Mouse (Mus musculus): ENCODE results near the gene Fastkd2. TPM values are rescaled to one million over a fixed set of nuclear protein-coding genes. Genes with fewer than 3 reads are reported as not detected.
A peak's percentile ranks its signal among the peaks of the same experiment; 100 is the strongest.

Fastkd2 gene
- total RNA-seq (2021): 10 to 100 TPM; 28.6 to 40.6 TPM
- long read RNA-seq, experiment 1, full-length matches to known transcripts: 29 of 37 reads
- long read RNA-seq, experiment 1, partial matches to known transcripts: 6 of 37 reads
- long read RNA-seq, experiment 1, other reads (novel, unspliced or antisense): 2 of 37 reads
- long read RNA-seq, experiment 2, full-length matches to known transcripts: 14 of 16 reads
- long read RNA-seq, experiment 2, partial matches to known transcripts: 2 of 16 reads
- long read RNA-seq, experiment 2, other reads (novel, unspliced or antisense): 0 of 16 reads

- peak; percentile 93 to 96 for DNase-seq
Observed at GRCm38 (mm10) chr1:63730240-63730771, at the start of gene Fastkd2, which contains the start of gene Mdh1b. Fastkd2 (plus strand) TSS chr1:63730614. Mdh1b (minus strand) TSS chr1:63730318.

DNA sequence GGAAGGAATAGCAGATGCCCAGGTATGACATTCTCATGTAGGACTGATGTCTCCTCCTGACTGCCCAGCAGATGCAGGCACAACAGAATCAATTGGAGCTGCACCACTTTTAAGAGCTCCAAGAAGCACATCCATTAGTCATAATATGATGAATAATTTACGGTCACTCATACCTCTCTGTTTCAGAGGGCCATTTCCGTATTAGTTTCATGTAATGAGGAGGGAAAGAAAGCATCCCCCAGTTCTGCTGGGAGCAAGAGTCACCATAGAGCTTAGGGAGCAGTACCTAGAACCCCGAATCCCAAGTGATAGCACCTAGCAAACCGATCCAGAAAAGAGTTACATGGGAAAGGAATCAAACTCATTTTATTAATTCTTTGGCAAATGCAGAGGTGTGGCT lies 43.6 kb upstream of the Fastkd2 start, which contains the start of gene Dytn:
Gene Dytn (minus strand): TSS at position 101 of the 400 bp plus-strand sequence.
- no peak for DNase-seq

DNA sequence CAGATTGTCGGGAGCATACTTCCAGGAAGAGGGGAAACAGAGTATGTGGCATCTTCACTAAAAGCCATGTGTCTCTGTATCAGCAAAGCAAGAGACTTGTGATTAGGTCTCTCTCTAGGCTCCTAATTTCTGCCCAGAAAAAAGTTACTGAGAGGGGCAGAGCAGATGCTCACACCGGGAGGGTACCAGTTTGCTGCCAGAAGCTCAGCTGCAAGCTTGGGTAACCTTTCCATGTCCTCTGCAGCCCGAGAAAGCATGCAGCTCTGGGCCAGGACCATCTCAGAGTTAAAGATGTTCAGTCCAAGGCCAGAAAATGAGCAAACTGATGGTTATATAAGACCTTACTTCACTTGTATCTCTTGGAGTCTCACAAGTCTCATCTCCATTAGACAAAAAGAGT lies 33.6 kb upstream of the Fastkd2 start:
- DNase-seq: no peak

GRCm38 (mm10) chr1:63705733-63706132 lies 24.7 kb upstream of the Fastkd2 start:
- DNase-seq: no peak

GRCm38 (mm10) chr1:63708876-63709275 lies 21.5 kb upstream of the Fastkd2 start:
- no peak for DNase-seq

DNA sequence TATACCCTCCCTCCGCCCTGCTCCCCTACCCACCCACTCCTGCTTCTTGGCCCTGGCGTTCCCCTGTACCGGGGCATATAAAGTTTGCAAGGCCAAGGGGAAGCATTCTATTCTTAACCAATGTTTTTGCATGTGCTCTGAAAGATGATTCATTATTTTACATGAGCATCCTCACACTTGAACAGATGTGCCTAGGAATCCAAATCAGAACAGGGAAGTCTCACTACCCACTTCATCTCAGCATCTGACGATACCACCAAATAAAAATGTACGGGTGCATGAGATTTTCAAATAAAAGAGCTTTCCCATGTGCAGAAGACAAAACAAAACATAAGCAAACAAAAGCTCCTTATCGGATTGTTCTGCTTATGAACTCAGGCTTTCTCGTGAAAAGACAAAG lies 10.3 kb upstream of the Fastkd2 start:
- no peak for DNase-seq

DNA sequence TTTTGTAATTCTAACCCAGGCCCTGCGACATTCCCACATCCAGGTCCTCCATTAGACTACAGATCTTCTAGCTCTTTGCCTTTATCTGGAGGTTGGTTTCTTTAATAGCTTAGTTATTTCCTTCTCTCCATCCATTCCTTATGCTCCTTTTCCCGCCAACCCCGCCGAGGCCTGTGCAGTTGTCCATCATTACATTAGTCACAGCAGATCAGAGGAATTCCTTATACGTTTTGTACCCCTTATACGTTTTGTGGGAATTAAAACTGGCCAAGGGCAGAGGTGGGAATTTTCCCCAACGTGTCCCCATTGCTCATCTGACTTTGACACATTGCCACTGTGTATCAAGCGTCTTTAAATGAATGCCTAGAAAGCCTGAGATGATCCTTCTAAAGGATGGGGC lies 618 bp upstream of the Fastkd2 start:
- DNase-seq: no peak

GRCm38 (mm10) chr1:63756005-63756404 lies 25.6 kb downstream of the Fastkd2 start:
- DNase-seq: no peak

DNA sequence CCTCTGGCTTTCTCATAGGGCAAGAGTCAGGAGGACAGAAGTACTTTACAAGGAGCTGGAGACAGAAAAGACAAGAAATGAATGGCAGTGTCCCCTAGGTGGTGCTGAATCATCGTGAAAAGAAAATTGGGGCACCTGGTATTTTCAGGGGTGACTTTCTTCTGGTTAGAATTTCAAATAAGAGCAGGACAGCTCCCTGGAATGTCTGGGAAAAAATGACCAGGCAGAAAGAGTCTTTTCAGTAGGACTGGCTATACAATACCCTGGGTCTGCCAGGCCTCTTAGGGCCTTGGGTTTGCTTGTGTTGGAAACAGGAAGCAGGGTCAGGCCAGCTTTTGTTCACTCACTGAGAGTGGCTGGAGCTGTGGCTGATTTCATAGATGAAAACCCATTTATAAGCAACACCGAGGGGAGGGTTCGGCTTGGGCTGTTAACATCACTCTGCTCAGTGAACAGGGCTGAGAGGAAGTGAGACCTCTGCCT lies 32.8 kb downstream of the Fastkd2 start:
- peak; percentile 24 to 35 for DNase-seq

DNA sequence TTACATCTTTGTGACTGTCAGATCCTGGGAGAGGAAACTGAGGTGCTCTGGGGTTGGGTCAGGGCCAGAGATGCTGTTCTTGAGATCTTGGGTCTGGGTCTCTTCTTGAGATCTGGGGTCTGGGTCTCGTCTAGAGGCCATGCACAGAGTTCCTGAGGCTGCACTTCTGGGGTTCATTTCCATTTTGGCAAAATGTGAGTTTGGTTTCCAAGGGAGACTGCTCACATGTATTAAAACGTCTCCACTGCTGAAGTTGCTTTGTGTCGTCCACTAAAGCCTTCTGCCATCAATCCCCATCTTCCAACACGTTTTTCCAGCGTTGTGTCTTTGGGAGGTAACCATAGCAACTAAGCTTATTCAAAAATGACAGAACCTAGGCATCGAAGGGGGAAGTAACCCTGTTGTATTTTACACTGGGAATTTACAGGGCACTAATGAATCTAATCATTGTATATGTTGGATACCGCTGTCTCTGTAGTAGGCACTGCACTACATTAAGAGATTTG lies 33.5 kb downstream of the Fastkd2 start:
- no peak for DNase-seq

DNA sequence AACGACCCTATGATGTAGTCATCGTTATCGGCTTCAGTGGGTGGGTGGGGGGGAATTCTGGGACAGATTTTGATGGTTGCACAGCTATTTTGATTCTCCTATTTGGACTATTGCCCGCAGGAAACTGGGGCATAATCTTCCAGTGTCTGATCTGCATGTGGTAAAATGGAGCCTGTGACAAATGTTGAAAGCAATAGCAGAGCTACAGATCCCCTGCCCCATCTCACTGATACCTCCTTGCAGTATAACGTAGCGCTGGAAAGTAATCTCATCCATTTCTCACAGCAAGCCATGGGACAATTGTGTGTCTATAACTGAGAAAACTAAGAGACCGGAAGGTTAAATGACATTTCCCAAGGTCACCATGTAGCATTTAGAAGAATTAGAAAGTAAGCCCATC lies 34.0 kb downstream of the Fastkd2 start:
- DNase-seq: no peak

DNA sequence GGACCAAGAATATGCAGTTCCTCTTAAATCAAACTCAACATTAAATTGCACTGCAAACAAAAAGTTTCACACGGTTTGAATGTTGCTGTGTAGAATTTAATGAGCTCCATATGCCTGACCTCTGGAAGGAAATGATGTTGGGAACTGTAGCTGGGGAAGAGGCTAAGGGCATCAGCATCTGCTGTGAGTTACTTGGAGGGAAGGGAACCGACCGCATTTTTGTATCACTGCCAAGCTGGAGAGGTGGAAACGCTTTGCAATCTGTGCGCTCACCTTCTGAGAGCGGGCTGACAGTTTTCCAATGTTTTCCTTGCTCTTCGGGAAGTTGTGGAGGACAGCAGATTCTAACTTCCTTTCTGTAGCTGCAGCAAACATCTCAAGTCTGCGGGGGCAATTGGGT lies 37.7 kb downstream of the Fastkd2 start:
- no peak for DNase-seq

- no peak for DNase-seq
Observed at GRCm38 (mm10) chr1:63769167-63769566, 38.8 kb downstream of the Fastkd2 start, which contains the start of gene 4933402D24Rik. 4933402D24Rik (minus strand) TSS chr1:63769267.

DNA sequence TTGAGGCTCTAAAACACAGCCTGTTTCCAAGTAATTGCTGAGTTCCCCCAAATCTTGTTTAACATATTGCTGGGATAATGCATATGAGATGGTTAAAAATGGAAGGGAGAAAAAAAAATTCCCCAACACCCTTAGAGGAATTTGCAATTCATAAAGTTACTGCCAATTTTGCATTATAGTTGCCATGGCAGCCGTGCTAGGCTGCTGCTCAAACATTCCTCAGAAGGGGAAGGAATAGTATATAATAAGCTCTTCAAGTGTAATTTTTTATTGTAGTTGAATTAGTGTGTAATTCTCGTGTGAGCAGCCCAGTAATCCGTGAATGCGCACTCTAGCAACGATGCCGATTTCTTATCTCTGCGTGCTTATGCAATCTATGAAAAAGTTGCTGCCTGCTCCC lies 39.9 kb downstream of the Fastkd2 start:
- DNase-seq: no peak

DNA sequence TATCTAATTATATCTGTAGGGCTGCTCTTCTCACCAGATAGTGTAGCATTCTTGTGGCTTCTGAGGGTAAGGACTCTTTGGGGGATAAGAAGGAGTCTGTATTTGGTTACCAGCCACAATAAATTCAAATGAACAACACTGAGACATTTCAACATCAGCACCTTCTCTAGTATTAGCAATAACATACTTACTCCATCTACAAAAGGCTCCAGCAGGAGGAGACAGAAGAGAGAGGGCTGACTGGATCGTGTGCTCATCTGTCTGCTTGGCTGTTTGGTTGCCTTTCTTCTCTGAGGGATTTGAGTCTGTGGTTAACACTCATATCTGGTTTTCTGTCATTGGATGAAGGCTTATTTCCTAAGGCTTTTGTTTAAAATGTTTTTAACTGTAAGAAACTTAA lies 46.0 kb downstream of the Fastkd2 start:
- DNase-seq: no peak

DNA sequence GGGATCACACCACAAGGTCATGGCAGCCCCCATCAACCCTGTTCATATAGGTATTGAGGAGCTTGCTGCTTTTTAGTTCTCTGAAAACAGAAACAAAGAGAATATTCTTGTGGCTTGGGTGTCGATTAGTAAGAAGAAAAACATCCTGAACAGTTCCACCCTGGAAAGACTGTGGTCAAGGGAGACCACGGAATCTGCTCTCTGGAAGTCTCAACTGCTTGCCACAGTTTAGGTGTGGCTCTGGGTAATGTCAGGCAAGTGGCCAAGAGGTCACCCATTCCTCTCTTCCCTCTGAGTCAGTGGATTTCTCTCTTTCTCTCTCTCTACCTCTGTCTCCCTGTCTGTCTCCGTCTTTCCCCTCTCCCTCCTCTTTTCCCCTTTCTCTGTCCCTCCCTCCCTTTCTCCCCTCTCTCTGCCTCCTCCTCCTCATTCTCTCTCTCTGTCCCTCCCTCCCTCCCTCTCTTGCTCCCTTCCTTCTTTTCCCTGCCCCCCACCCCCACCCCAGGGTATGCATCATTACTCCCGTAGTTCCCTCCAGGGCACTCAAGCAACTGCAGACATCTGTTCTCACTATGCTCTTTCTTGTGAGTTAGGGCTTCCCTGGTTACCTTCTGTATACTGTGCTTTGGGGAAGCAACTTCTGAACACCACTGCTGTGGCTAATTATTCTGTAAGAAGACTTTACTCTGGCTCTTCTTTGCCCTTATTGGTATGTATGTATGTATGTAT lies 46.7 kb downstream of the Fastkd2 start:
- DNase-seq: no peak

- no peak for DNase-seq
Observed at GRCm38 (mm10) chr1:63794326-63794725, 63.9 kb downstream of the Fastkd2 start.

Other genes with a start within 250 kb of the Fastkd2 start
- not detected for gene Gm39653, start 114.6 kb upstream of the Fastkd2 start, total RNA-seq (2021)
- gene Dytn, start 43.7 kb upstream of the Fastkd2 start, total RNA-seq (2021): not detected
- gene Mdh1b, start 296 bp upstream of the Fastkd2 start, total RNA-seq (2021): under 1 TPM in 1 of 2 experiments, not detected in 1; 0.21 TPM
- gene 4933402D24Rik, start 38.7 kb downstream of the Fastkd2 start, total RNA-seq (2021): not detected